Mouse (Mus musculus) ES-E14 (cell line): Measurements from ENCODE around the gene Bcl11b.

Experiments used
- CHD2 ChIP-seq: IDR thresholded peaks from 2 replicates; pipeline ENCODE4 v1.6.1; 2014; ENCODE audit warnings: mild to moderate bottlenecking, low read depth, low read length, inconsistent platforms
- MAFK ChIP-seq: IDR thresholded peaks from 2 replicates; pipeline ENCODE4 v1.6.1; 2014; ENCODE audit warnings: mild to moderate bottlenecking, low read depth, low read length, inconsistent platforms; ENCODE audit not compliant: insufficient read depth
- ZNF384 ChIP-seq: IDR thresholded peaks from 2 replicates; pipeline ENCODE4 v1.6.1; 2012; ENCODE audit warnings: low read depth, low read length, inconsistent platforms

GRCm38 (mm10) chr12:107952318-107952724 lies 51.1 kb downstream of the Bcl11b start:
- TF ChIP-seq ZNF384 (no peak), CHD2 (no peak), MAFK (no peak)
